Comparison of ENCODE assay signal across 20 mouse cellular contexts in the genomic region with DNA sequence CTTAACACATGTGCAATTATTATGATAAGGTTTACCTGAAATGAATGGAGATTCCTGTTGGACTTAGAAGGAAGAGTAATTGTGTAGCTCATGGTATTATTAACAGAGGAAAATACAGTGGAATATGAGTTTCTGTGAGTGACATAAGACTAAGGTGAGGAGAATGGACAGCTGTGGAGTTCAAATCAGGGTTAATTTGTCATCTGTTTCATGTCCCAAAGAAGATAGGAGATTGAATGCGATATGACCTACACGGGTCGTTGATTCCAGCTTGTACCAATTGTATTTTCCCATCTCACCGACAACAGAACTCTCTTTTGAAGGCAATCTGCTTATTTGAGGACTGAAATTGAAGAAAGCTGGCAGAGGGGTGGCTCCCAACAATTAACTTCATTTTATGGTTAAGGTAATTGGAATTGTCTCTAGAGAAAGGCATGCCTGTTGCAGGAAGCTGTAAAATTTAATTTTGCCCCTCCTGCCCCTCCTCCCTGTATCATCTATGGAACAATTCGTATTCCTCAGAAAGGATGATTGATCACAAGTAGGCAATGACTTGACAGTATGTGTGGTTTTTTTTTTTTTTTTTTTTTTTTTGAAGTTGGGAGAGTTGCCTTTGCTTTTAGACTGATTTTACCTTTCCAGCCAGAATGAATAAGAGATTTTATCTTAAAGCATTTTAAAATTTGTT.
DNase-seq lines count a peak whose midpoint lies in the region; ATAC-seq lines count a peak whose summit lies in the region.
"Had no signal": no experiment of that assay in that cellular context is flagged by ENCODE, and none has a peak within 500 bp of the region (broad histone marks: within the 10 kb centered on the region; RNA-seq: fewer than 3 reads in every experiment).

No protein-coding gene starts in this region.

- no peaks in the 10 kb centered on the region for H3K9me3 ChIP-seq in hindbrain, embryonic 12.5 days (replicated peaks)
- no peaks in the 10 kb centered on the region for H3K9me3 ChIP-seq in hindbrain, embryonic 10.5 days
- no peaks in the 10 kb centered on the region for H3K9me3 ChIP-seq in hindbrain, embryonic 14.5 days (ENCODE audit: control insufficient read depth, low read length)
- H3K9me3 ChIP-seq: embryonic facial prominence, embryonic 12.5 days; heart, embryonic 12.5 days; hindbrain, embryonic 15.5 days had no signal

- H3K9ac ChIP-seq in hindbrain, embryonic 12.5 days, result no peak overlapping the region
- H3K9ac ChIP-seq in hindbrain, embryonic 14.5 days, result no peak overlapping the region
- H3K9ac ChIP-seq: embryonic facial prominence, embryonic 12.5 days; heart, embryonic 12.5 days; hindbrain, embryonic 15.5 days had no signal

- H3K27me3 ChIP-seq in hindbrain, embryonic 12.5 days, result no peaks in the 10 kb centered on the region
- H3K27me3 ChIP-seq in hindbrain, embryonic 10.5 days (ENCODE audit: insufficient read depth, poor library complexity, severe bottlenecking), result no peaks in the 10 kb centered on the region
- no peaks in the 10 kb centered on the region for H3K27me3 ChIP-seq in hindbrain, embryonic 14.5 days (ENCODE audit: control insufficient read depth, insufficient read depth, low read length)
- H3K27me3 ChIP-seq: embryonic facial prominence, embryonic 12.5 days; heart, embryonic 12.5 days; hindbrain, embryonic 15.5 days; Patski had no signal

- H3K36me3 ChIP-seq in hindbrain, embryonic 12.5 days, result no peaks in the 10 kb centered on the region
- no peaks in the 10 kb centered on the region for H3K36me3 ChIP-seq in hindbrain, embryonic 10.5 days
- no peaks in the 10 kb centered on the region for H3K36me3 ChIP-seq in hindbrain, embryonic 14.5 days (replicated peaks; ENCODE audit: control insufficient read depth, insufficient read depth)
- H3K36me3 ChIP-seq: embryonic facial prominence, embryonic 12.5 days; heart, embryonic 12.5 days; hindbrain, embryonic 15.5 days had no signal

- peak; percentile 6 for DNase-seq in embryo, embryonic 10.5 days (ENCODE audit: low spot score)
- DNase-seq in embryo, embryonic 10 days (ENCODE audit: low spot score), result no peak
- no peak for DNase-seq in hindbrain, embryonic 10.5 days (ENCODE audit: low spot score)
- peak; percentile 88 for DNase-seq in MN1 (ENCODE audit: low spot score)
- DNase-seq in hindbrain, embryonic 14.5 days (ENCODE audit: low spot score), result no peak
- DNase-seq in layer of hippocampus, postnatal 25 days (ENCODE audit: extremely low spot score in 1 of 2, low spot score in 1 of 2), result no peak
- no peak for DNase-seq in ovary, adult 18-20 months (ENCODE audit: low spot score)
- DNase-seq: adrenal gland, adult 2 months; adrenal gland, postnatal 25 days; cerebellum, adult 2 months; cerebellum, postnatal 10 days; gastrocnemius, postnatal 14 days; kidney, adult 11 months had no signal

- peak; percentile 71; the same call in 1 of the 2 replicates for ATAC-seq in hindbrain, embryonic 12.5 days (ENCODE audit: low FRiP score)
- ATAC-seq in hindbrain, embryonic 14.5 days (ENCODE audit: low FRiP score), result 0 out of 2 replicates have a peak, but pooled peaks have one; percentile 27
- ATAC-seq: activated CD4-positive, CD25-positive, alpha-beta regulatory T cell, adult 4 months; forebrain, embryonic 16.5 days; Patski had no signal

- H3K4me2 ChIP-seq in hindbrain, embryonic 12.5 days (replicated peaks), result no peak overlapping the region
- H3K4me2 ChIP-seq in hindbrain, embryonic 14.5 days (replicated peaks), result no peak overlapping the region
- H3K4me2 ChIP-seq: embryonic facial prominence, embryonic 12.5 days; heart, embryonic 12.5 days; hindbrain, embryonic 15.5 days had no signal

- no peaks in the 10 kb centered on the region for H3K4me1 ChIP-seq in hindbrain, embryonic 12.5 days
- no peaks in the 10 kb centered on the region for H3K4me1 ChIP-seq in hindbrain, embryonic 10.5 days (replicated peaks)
- H3K4me1 ChIP-seq in hindbrain, embryonic 14.5 days (replicated peaks; ENCODE audit: control insufficient read depth, insufficient read depth, low read length), result no peaks in the 10 kb centered on the region
- H3K4me1 ChIP-seq: embryonic facial prominence, embryonic 12.5 days; heart, embryonic 12.5 days; hindbrain, embryonic 15.5 days had no signal

- H3K27ac ChIP-seq in hindbrain, embryonic 12.5 days, result no peak overlapping the region
- H3K27ac ChIP-seq in hindbrain, embryonic 10.5 days, result no peak overlapping the region
- no peak overlapping the region for H3K27ac ChIP-seq in hindbrain, embryonic 14.5 days
- H3K27ac ChIP-seq: embryonic facial prominence, embryonic 12.5 days; hindbrain, embryonic 15.5 days had no signal

- no peak overlapping the region for H3K4me3 ChIP-seq in hindbrain, embryonic 12.5 days
- no peak overlapping the region for H3K4me3 ChIP-seq in hindbrain, embryonic 10.5 days
- H3K4me3 ChIP-seq in hindbrain, embryonic 14.5 days (replicated peaks; ENCODE audit: low read length), result no peak overlapping the region
- H3K4me3 ChIP-seq: embryonic facial prominence, embryonic 12.5 days; heart, embryonic 12.5 days; hindbrain, embryonic 15.5 days had no signal

- 44% methylated on average over 5 of the region's 5 CpGs for WGBS in hindbrain, embryonic 12.5 days
- 57% methylated on average over 5 of the region's 5 CpGs for WGBS in hindbrain, embryonic 10.5 days
- WGBS in hindbrain, embryonic 14.5 days, result 26% methylated on average over 5 of the region's 5 CpGs

Comparison
In these comparisons a context has a peak if more than half of its experiments do, and no peak if none do; other contexts are left out.
1. DNase-seq: peak in embryo, embryonic 10.5 days (single experiment) and MN1 (single experiment); none in embryo, embryonic 10 days (single experiment), hindbrain, embryonic 10.5 days (single experiment), hindbrain, embryonic 14.5 days (single experiment), layer of hippocampus, postnatal 25 days (0 of 2) and ovary, adult 18-20 months (single experiment).